Mouse (Mus musculus): ENCODE data around the gene Defb42.

GRCm38 (mm10) chr14:63062184-63062583 is 15.4 kb downstream of the Defb42 start:
- no peak for TF ChIP-seq SIN3A (IDR thresholded peaks at IDR 0.05; ENCODE audit: low read length)
- peak; percentile 86 for TF ChIP-seq EP300 (IDR thresholded peaks at IDR 0.05; ENCODE audit: low read depth in 1 of 2, low read length in 2 of 2)
- no peak for TF ChIP-seq CHD1 (IDR thresholded peaks at IDR 0.05; ENCODE audit: low read depth, low read length)
- no peak for TF ChIP-seq SMC3 (IDR thresholded peaks at IDR 0.05; ENCODE audit: low read depth, low read length)
- no peak for TF ChIP-seq MAX (IDR thresholded peaks at IDR 0.05; ENCODE audit: low read length)
- TF ChIP-seq POLR2A (IDR thresholded peaks at IDR 0.05; ENCODE audit: control insufficient read depth in 1 of 2, insufficient read depth in 1 of 2, low read depth in 1 of 2, low read length in 2 of 2, poor library complexity in 1 of 2) = no peak
- TF ChIP-seq TAL1 (IDR thresholded peaks at IDR 0.05; ENCODE audit: low read length) = peak; percentile 69
- no peak for TF ChIP-seq CTCF (IDR thresholded peaks at IDR 0.05 in 2 of 3, conservative IDR thresholded peaks at IDR 0.05 in 1 of 3; ENCODE audit: control insufficient read depth in 1 of 3, insufficient read depth in 1 of 3, low read depth in 2 of 3, low read length in 3 of 3, poor library complexity in 1 of 3, severe bottlenecking in 1 of 3)
- no peak for TF ChIP-seq ZC3H11A (IDR thresholded peaks at IDR 0.05; ENCODE audit: low read depth, low read length)
- no peak for TF ChIP-seq POLR2AphosphoS2 (IDR thresholded peaks at IDR 0.05; ENCODE audit: low read length)
- no peak for TF ChIP-seq ZNF384 (IDR thresholded peaks at IDR 0.05; ENCODE audit: low read depth, low read length)
